In the genomic region with DNA sequence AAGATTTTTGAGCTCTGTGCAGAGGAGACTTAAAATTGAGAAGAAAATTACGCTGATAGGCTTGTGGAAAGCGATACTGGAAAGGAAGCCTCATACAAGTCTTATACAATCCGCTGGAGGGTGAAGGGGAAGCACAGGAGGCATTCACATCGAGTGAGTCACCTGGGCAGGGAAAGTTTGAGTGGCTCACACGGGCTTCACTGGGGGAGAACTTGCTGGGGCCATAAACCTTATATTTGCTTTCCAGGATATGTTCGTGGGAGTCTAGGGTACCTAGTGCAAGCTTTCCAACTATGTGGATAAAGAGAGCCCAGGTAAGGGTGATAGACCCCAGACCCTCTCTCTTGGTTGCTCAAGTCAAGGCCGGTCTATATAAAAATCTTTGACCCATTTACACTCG, we compare ENCODE assay signal across 9 mouse cellular contexts.
DNase-seq lines count a peak whose midpoint lies in the region; ATAC-seq lines count a peak whose summit lies in the region.
"Had no signal": no experiment of that assay in that cellular context is flagged by ENCODE, and none has a peak within 500 bp of the region (broad histone marks: within the 10 kb centered on the region; RNA-seq: fewer than 3 reads in every experiment).

No protein-coding gene starts in this region.

- peak overlapping the region; percentile 39; the same call in 1 of the 2 replicates for H3K9ac ChIP-seq in heart, embryonic 16.5 days (ENCODE audit: low read length)
- peak overlapping the region; percentile 41; the same call in 1 of the 2 replicates for H3K9ac ChIP-seq in forebrain, embryonic 16.5 days (replicated peaks; ENCODE audit: low read depth, low read length)
- H3K9ac ChIP-seq in liver, embryonic 13.5 days = no peak overlapping the region
- H3K9ac ChIP-seq in neural tube, embryonic 13.5 days = 0 out of 2 replicates have a peak overlapping the region, but pooled peaks have one; percentile 2

- no peaks in the 10 kb centered on the region for H3K36me3 ChIP-seq in heart, embryonic 16.5 days (ENCODE audit: control insufficient read depth, insufficient read depth)
- H3K36me3 ChIP-seq in forebrain, embryonic 16.5 days (ENCODE audit: control insufficient read depth, insufficient read depth) = no peaks in the 10 kb centered on the region
- no peaks in the 10 kb centered on the region for H3K36me3 ChIP-seq in liver, embryonic 13.5 days
- no peaks in the 10 kb centered on the region for H3K36me3 ChIP-seq in neural tube, embryonic 13.5 days

- peaks cover 18% of the 10 kb centered on the region for H3K4me1 ChIP-seq in heart, embryonic 16.5 days (ENCODE audit: control insufficient read depth, insufficient read depth, low read length)
- peaks cover 10% of the 10 kb centered on the region for H3K4me1 ChIP-seq in forebrain, embryonic 16.5 days (replicated peaks; ENCODE audit: control insufficient read depth, insufficient read depth, low read length)
- H3K4me1 ChIP-seq in liver, embryonic 13.5 days (replicated peaks) = peaks cover 8% of the 10 kb centered on the region; the same call in 1 of the 2 replicates
- peaks cover 19% of the 10 kb centered on the region for H3K4me1 ChIP-seq in neural tube, embryonic 13.5 days (replicated peaks)

- DNase-seq in heart, adult 9 months (ENCODE audit: low spot score in 2 of 2) = no peak
- DNase-seq in liver, embryonic 13.5 days = no peak
- no peak for DNase-seq in left cerebral cortex, postnatal 25 days (ENCODE audit: low spot score in 2 of 2)
- no peak for DNase-seq in cerebellum, adult 9-10 months
- DNase-seq in layer of hippocampus, adult 9-11 months = no peak
- DNase-seq: gastrocnemius, postnatal 36 days had no signal

- H3K4me2 ChIP-seq in heart, embryonic 16.5 days (ENCODE audit: low read depth, low read length) = peak overlapping the region; percentile 51
- peak overlapping the region; percentile 27 for H3K4me2 ChIP-seq in forebrain, embryonic 16.5 days (ENCODE audit: low read length)
- peak overlapping the region; percentile 36 for H3K4me2 ChIP-seq in liver, embryonic 13.5 days
- H3K4me2 ChIP-seq in neural tube, embryonic 13.5 days = peak overlapping the region; percentile 42

- no peaks in the 10 kb centered on the region for H3K27me3 ChIP-seq in heart, embryonic 16.5 days (ENCODE audit: control insufficient read depth, insufficient read depth, low read length)
- H3K27me3 ChIP-seq in forebrain, embryonic 16.5 days (replicated peaks; ENCODE audit: control insufficient read depth, insufficient read depth, low read length) = no peaks in the 10 kb centered on the region
- no peaks in the 10 kb centered on the region for H3K27me3 ChIP-seq in liver, embryonic 13.5 days
- no peaks in the 10 kb centered on the region for H3K27me3 ChIP-seq in neural tube, embryonic 13.5 days

- no peaks in the 10 kb centered on the region for H3K9me3 ChIP-seq in heart, embryonic 16.5 days (replicated peaks; ENCODE audit: control insufficient read depth, low read length)
- H3K9me3 ChIP-seq in forebrain, embryonic 16.5 days (ENCODE audit: control insufficient read depth, low read length) = no peaks in the 10 kb centered on the region
- no peaks in the 10 kb centered on the region for H3K9me3 ChIP-seq in liver, embryonic 13.5 days (replicated peaks)
- no peaks in the 10 kb centered on the region for H3K9me3 ChIP-seq in neural tube, embryonic 13.5 days

- no peak for ATAC-seq in heart, embryonic 16.5 days (replicated peaks; ENCODE audit: extremely low read depth, insufficient read depth, low FRiP score)
- ATAC-seq in forebrain, embryonic 16.5 days = no peak
- ATAC-seq in liver, embryonic 13.5 days (ENCODE audit: low read depth) = no peak
- no peak for ATAC-seq in neural tube, embryonic 13.5 days (ENCODE audit: low read depth)

- 22% methylated on average over 8 of the region's 8 CpGs for WGBS in heart, embryonic 16.5 days
- 15% methylated on average over 8 of the region's 8 CpGs for WGBS in forebrain, embryonic 16.5 days
- WGBS in liver, embryonic 13.5 days (ENCODE audit: insufficient replicate concordance) = 12% methylated on average over 8 of the region's 8 CpGs
- 7% methylated on average over 8 of the region's 8 CpGs for WGBS in neural tube, embryonic 13.5 days

- H3K27ac ChIP-seq in heart, embryonic 16.5 days (ENCODE audit: low read length) = no peak overlapping the region
- no peak overlapping the region for H3K27ac ChIP-seq in forebrain, embryonic 16.5 days (ENCODE audit: low read length)
- no peak overlapping the region for H3K27ac ChIP-seq in liver, embryonic 13.5 days
- H3K27ac ChIP-seq in neural tube, embryonic 13.5 days (replicated peaks) = no peak overlapping the region

- intact Hi-C loops in left cerebral cortex, postnatal 25 days (cut with DNase I) = no loop called here

- peak overlapping the region; percentile 18; the same call in 1 of the 2 replicates for H3K4me3 ChIP-seq in heart, embryonic 16.5 days (ENCODE audit: low read length)
- peak overlapping the region; percentile 5; the same call in 1 of the 2 replicates for H3K4me3 ChIP-seq in forebrain, embryonic 16.5 days (replicated peaks; ENCODE audit: low read length)
- 0 out of 2 replicates have a peak overlapping the region, but pooled peaks have one; percentile 14 for H3K4me3 ChIP-seq in liver, embryonic 13.5 days (replicated peaks)
- no peak overlapping the region for H3K4me3 ChIP-seq in neural tube, embryonic 13.5 days
